Mouse (Mus musculus): Measurements from ENCODE around the gene Olfr1164.

Olfr1164 gene

DNA sequence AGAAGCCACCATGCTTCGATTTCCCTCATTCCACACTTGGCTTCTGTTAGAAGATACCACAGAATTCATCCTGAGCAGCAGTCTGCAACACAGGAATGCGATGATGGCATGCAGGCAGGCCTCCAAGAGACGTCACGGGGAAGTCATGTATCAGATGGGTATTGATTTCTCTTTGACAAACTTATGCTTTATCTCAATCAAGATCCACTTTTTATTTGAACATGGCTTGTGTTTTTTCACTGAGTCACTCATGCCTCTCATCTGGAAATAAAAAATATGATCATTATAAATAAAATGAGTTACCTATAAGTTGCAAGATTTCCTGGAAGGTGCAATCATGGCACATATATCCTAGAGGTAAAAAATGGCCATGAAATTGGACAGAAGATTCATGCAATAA, at the start of gene Olfr1164:
Gene Olfr1164 (minus strand): TSS at position 101 of the 400 bp plus-strand sequence.
- DNase-seq: no peak

DNA sequence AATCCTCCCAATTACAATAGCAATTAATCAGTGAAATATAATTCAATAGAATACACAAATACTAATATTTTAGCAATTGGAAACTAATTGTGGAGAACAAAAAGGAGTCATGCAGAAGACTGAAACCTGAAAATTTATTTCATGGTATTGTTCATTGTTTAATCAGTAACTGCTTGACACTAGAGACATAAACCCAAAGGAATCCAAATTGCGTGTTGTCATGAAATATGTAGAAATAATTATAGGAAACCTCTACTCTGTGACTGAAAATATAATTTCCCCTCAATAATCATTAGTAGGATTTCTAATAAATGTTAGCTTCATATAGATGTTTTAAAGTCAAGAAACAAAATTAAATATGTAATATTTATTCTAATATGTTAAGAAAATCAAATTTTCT, 34.4 kb upstream of the Olfr1164 start, which contains the start of gene Olfr1166:
Gene Olfr1166 (minus strand): TSS at position 101 of the 400 bp plus-strand sequence.
- DNase-seq: no peak

DNA sequence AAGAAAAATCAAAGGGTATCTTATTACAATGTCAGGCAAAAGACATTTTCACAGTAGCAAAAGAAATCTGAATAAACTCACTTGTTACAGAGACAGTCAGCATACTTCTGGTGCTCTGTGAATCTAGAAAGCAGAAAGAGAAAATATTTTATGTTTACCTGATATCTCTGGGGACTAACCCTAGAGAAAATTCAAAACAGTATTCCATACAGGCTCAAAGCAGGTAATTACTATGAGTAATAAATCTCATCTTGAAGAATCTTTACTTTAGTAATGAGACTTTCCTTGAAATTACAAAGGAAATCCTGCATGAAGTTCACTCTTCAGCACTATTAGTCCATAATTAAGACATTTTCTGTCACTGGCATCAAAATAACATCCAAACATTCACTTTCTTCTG, 22.0 kb downstream of the Olfr1164 start, which contains the start of gene Olfr1163:
Gene Olfr1163 (minus strand): TSS at position 101 of the 400 bp plus-strand sequence.
- DNase-seq: no peak

DNA sequence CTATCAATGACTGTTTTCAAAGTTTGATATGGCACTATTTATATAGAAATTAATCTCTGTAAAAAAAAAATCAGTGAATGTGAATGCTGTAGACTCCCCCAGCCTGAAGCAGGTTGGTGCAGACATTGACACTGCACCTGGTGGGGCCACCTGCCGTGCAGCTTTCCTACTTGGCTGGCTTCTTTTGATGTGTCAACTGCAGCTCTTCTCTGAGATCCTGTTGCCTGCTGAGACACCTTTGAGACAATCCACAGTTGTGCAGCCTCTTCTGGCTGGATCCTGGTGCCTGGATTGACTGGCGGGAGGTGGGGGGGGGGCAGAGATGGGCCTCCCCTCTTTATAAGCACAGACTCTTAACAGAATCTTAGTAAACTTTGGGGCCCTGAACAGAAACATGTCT, 30.2 kb downstream of the Olfr1164 start:
- DNase-seq: no peak

DNA sequence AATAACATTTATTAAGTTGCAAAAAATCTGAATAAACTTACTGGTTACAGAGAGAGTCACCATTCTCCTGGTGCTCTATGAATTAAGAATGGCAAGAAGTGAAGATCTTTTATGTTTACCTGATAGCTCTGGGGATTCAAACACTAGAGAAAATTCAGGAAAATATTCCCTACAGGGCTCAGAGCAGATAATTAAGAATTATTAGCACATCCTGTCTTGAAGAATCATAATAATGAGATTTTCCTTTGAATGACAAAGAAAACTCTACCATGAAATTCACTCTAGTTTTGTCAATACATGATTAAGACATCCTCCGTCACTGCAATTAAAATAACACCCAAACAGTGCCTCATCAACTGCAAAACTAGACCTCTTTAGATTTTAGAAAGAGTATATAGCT, 42.7 kb downstream of the Olfr1164 start, which contains the start of gene Olfr1162:
Gene Olfr1162 (minus strand): TSS at position 101 of the 400 bp plus-strand sequence.
- DNase-seq: no peak

Data from kidney, adult 11 months (tissue).